Mouse (Mus musculus) kidney, postnatal 4 days (tissue): ENCODE results near the gene Tmbim4.

ENCODE experiments used
- DNase-seq, 2 experiments: peaks; one replicate each; pipeline ENCODE4 v3.0.0; 2021; ENCODE audit warnings: mixed read lengths in 2 of 2

Tmbim4 gene

DNA sequence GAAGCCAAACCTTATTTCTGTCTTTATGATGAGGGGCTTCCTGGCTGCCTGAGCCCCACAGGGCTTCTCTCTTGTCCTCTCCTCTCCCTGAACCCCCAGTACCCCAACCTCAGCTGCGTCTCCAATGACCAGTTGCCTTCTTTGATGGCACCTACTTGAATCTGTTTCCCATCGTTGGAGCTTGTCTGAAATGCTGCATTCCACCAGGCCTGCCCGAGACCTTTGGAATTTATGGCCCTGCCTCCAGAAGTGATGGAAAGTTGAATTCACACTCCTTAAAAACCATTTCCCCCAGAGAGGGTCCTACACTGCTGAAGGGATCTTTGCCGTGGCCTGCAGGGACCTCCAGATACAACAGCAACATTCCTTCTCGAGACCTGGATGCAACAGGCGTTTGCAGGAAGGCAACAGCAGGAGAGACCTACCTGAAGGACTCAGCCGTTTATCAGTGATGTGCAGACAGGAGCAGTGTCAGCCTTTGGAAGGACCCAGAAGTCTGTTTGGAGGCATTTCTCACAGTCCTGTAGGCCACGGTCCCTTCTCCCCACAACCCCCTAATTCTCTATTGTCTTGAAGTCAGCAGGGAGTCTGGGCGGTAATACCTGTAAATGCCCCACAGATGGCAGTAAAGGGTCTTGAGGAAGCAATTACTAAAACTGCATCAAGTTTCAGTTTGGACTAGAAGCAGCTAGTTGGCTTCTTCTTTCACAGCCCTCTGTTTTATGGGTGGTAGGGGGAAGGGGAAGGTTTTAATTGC is 45.8 kb downstream of the Tmbim4 start:
- peak; percentile 71 to 80 for DNase-seq

DNA sequence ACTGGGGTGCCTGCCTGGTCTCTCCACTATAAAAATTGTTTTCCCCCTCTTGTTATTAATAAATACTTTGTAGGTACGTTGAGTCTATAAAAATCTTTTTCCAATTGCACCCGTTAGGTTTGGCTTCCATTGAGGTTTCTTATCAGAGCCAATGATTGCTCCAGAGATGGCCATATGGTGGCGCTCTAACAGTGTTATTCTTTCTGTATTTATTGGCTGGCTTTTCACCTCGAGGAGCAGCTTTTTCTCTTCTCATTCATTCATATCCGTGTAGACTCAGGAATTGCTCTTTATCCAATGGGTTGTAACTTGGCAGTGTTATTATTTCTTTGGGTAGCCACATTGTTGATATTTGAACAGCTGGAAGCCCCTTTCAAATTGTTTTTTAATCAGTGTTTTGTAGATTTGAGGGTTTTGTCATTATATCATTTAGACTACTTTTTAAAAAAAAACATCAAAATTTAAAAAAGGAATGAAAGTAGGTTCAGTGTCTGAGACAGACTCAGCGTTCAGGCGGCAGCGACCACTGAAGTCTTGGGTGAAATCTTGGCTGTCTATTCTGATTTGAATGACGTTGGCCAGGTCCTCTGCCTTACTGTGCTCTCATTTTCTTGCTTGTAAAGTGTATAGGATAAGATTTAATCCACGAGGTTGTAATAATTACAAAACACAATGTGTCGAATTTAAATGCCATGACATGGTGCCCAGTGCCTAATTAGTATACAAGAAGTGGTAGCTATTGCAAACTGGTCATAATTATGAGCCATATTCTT is 49.7 kb downstream of the Tmbim4 start:
- DNase-seq = peak; percentile 48 to 61

DNA sequence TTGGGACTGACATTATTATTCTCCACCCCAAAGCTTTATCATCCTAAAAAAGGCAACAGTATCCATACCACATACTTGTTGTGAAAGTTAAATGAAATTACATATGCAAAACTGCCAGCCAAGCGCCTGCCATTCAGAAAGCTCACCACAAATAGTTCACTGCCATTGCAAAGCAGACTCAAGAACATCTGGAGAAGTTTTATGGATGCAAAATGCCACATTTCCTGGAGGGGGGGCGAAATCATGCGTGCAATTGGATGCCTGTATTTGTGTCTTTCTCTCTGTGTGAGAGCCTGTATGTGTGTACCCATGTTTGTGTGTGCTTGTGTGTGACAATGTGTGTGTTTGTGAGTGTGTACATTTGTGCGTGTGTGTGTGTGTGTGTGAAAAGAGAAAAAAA is 50.4 kb downstream of the Tmbim4 start:
- DNase-seq = no peak

DNA sequence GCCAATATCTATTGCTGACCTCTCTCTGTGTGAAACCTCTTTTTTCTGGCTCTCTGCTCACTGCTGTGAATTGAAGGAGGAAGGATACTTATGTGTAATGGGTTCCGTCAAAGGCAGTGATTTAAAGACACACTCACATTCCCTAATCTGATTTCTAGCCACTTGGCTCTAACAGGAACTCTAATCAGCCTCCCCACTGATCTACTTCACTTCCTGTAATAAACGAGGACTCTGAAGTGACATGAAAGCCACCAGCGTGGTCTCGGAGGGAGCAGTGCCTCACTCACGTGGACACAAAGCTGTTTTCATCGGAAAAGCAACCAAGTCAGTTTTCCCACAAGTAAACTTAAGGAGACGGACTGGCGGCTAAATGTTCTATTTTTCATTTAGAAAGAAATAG is 51.4 kb downstream of the Tmbim4 start:
- peak; percentile 24 to 50 for DNase-seq

DNA sequence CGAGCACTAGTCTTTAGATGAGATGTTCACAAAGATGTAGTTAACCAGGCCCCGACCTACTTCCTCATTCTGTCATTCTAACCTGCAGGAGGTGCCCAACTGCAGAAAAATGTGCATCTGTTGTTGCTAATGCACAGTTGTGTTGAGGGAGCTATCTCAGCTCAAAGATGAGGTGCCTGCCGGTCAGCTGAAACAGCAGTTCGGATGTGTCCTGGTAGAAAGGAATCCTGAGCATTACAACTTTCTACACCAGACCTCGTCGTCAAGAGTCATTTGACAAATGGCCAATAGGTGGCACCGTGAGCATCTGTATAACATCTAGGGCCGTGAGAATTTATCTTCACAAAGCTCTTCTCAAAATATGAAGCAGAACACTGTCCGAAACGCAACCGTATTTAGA is 55.8 kb downstream of the Tmbim4 start:
- DNase-seq = peak; percentile 75 to 78

DNA sequence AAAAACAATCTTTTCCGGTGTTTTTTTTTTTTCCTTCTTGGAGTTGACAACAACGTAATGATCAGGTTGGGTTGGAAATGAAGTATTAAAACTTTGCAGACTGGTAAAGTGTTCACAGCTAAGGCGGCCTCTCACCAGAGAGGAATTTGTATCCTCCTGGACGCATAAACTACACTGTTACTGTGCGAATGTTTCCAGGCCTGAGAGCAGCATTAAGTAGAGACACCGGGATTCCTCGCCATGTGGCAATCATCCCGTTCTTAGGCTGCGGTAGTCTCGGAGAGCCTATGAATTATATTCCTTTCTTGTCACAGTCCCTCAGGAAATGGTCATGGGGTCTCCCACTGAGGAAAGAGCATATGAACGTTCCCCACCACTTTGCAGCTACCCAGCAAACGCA is 66.4 kb downstream of the Tmbim4 start:
- DNase-seq = no peak

DNA sequence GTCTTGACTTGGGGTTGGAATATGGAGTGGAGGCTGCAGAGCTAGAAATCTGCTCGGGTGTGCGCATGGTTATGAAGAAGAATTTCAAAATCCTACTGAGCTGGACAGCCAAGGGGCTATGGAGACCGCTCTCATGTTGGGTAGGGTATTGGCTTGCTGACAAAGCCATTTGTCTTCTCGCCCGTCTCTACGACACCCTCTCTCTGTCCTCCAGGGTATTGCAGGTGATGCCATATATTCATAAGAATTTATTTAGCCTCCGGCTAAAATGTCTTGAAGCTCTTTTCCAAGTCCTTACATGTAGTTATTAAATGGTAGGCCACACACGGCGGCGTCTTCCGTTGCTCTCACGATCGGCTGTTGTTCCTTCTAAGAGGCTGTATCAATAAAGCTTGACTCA is 68.6 kb downstream of the Tmbim4 start:
- DNase-seq = no peak

DNA sequence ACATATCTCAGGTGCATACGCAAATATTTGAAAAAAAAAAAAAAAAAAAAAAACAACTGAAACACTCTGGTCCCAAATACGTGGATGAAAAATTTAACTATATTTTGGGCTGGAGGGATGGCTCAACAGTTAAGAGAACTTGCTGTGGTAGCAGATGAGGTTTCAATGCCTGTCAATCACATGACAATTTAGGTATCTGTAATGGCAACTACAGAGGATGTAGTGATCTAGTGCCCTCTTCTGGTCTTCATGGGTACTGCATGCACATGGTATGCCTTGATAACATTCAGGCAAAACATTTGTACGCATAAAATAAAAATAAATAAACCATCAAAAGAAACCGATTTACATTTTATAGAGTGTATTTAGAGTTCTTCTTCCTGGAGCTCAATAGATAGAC is 69.4 kb downstream of the Tmbim4 start:
- peak; percentile 61 to 72 for DNase-seq

DNA sequence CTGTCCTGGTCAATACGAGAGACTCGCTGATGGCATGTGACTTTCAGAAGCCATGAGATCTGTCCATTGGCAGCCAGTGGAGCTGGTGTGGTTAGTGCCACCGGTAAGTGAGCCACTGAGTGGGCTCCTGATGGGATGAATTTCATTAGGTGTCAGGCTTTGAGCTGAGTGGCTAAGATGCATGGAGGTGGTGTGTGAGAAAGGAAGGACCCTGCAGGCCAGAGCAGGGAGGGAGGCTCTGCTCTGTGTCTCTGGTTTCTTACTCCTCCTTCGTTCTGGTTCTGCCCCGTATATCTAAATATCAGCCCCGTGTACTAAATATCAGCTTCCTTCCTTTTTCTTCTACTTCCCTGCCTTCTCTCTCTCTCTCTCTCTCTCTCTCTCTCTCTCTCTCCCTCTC is 69.9 kb downstream of the Tmbim4 start:
- DNase-seq = no peak

DNA sequence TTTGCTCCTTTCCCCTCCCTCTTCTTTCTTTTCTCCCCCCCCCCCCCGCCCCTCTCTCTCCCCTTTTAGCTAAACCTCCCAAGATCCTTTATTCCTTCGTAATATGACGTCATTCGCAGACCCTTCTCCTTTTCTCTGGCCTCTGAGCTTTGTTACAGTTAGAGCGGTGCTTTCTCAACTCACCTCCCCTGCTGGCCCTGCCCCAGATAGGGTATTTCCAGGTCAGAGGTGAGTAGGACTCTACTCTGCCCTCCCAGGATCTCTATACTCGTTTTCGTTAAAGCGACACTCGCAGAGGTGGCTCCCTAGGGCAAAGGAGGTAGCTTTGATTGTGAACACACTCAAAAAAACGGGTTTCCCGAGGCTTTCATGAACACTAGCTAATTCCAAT is 70.5 kb downstream of the Tmbim4 start:
- no peak for DNase-seq

DNA sequence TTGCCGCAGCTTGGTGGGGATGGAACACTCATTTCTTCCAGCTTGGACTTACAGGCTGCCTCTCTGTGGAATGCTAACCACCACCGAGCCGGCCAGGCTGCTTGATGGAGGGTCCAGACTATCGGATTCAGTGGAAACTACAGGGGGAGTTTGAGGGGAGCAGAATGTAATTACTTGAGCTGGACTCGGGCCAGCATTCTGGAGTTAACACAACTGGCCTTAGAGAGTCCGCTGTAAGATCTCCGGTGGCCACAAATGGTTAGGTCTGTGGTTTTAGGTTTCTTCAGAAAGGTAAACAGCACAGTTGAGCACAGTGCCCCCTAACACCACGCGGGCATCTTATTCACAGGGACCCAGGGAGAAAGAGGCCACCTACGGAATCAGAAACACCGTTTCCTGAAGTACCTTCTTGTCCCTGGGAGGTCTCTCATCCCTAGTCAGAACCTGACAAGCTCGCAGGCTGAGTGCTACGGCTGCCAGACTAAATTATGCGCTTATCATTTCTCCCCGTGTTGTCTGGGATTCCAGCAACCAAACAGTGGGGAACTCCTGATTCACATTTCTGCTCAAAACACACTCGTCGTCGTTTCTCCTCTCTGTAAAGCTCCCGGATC is 71.0 kb downstream of the Tmbim4 start:
- DNase-seq = peak; percentile 64 to 73

DNA sequence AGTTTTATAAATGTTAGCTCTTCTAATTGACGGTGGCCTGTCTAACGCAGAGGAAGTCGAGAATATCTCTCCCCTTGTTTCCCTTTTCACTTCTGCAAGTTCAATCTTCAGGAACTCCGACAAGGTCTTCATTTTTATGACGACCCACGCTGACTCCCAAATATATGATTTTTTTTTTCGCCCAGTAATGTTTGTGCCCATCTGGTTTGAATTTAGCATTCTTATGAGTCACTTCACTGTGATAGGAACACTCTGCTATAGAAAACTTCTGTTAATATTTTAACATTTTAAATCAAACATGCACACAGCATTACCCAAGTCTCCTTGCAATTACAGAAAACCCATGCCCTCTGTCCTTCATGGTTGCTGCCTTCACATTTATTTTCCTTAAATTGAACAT is 71.9 kb downstream of the Tmbim4 start:
- DNase-seq = no peak
